Mouse (Mus musculus) myocyte (in vitro differentiated cells): Measurements from ENCODE around the gene Gm29094.

Experiments used
- CEBPB ChIP-seq: IDR thresholded peaks from 2 replicates; pipeline ENCODE4 v1.6.1; 2011; ENCODE audit warnings: mild to moderate bottlenecking, moderate library complexity; ENCODE audit not compliant: poor library complexity, insufficient read depth, severe bottlenecking
- E2F4 ChIP-seq: IDR thresholded peaks from one replicate; pipeline ENCODE4 v1.6.1; 2011; ENCODE audit warnings: mild to moderate bottlenecking, control low read depth, moderate library complexity; ENCODE audit not compliant: insufficient read depth
- MAX ChIP-seq: IDR thresholded peaks from one replicate; pipeline ENCODE4 v1.6.1; 2011; ENCODE audit warnings: low read depth, mild to moderate bottlenecking, control low read depth
- MYOD1 ChIP-seq, 3 experiments: IDR thresholded peaks; one replicate each; pipeline ENCODE4 v1.6.1; 2011; ENCODE audit warnings: control low read depth in 2 of 3, low read depth in 2 of 3, mild to moderate bottlenecking in 2 of 3, moderate library complexity in 1 of 3; ENCODE audit not compliant: insufficient read length in 2 of 3, control insufficient read depth in 1 of 3
- MYOG ChIP-seq, 3 experiments: IDR thresholded peaks; one replicate each; pipeline ENCODE4 v1.6.1; 2011; ENCODE audit warnings: control low read depth in 2 of 3, low read depth in 2 of 3, mild to moderate bottlenecking in 2 of 3; ENCODE audit not compliant: insufficient read length in 2 of 3, control insufficient read depth in 1 of 3, insufficient read depth in 1 of 3
- POLR2A ChIP-seq: IDR thresholded peaks from one replicate; pipeline ENCODE4 v1.6.1; 2011; ENCODE audit warnings: low read depth, mild to moderate bottlenecking, control low read depth, moderate library complexity; ENCODE audit not compliant: insufficient read length
- REST ChIP-seq: IDR thresholded peaks from one replicate; pipeline ENCODE4 v1.6.1; 2011; ENCODE audit warnings: mild to moderate bottlenecking, control low read depth, moderate library complexity; ENCODE audit not compliant: insufficient read depth, insufficient read length
- SRF ChIP-seq: IDR thresholded peaks from one replicate; pipeline ENCODE4 v1.6.1; 2011; ENCODE audit warnings: low read depth; ENCODE audit not compliant: control insufficient read depth, insufficient read length
- TCF12 ChIP-seq: IDR thresholded peaks from one replicate; pipeline ENCODE4 v1.6.1; 2011; ENCODE audit warnings: mild to moderate bottlenecking, control low read depth; ENCODE audit not compliant: poor library complexity, insufficient read depth, severe bottlenecking
- TCF3 ChIP-seq: IDR thresholded peaks from one replicate; pipeline ENCODE4 v1.6.1; 2011; ENCODE audit warnings: low read depth, control low read depth; ENCODE audit not compliant: insufficient read length
- USF1 ChIP-seq: IDR thresholded peaks from one replicate; pipeline ENCODE4 v1.6.1; 2011; ENCODE audit warnings: low read depth, mild to moderate bottlenecking, control low read depth, moderate library complexity

DNA sequence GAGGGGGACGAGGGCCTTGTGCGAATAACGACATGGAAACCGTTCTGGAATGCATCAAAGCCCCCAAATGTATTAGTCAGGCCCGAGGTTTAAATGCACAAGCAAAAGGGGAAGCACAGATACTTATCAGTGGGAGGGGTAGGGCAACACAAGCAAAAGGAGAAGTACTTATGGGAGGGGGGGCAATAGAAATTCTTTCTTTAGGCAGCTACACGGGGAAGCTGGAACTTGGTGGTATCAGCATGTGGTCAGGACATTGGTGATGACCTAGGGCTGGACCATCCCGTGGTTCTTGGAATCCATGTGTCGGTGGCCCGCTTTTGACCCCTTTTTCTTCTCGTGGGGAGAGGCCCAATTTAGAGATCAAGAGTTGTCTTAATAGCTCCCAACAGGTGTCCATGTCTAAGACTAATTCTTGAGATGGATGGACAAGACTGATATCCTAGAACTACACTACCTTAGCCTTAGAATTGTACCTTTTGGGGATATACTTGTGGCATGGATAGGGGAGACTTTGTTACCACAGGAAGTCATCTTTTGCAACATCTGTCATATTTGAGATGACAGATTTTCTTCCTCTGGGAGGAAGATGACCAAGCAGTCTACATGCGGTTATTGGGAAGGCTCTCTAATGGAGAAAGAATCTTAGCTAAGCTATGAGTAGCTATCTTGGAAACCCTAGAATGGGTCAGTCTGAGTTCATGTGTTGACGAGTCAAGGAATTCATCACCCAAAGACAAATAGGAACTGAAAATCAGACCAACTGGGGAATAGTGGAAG is 57.6 kb downstream of the Gm29094 start:
- TF ChIP-seq POLR2A (no peak), E2F4 (no peak), TCF3 (no peak), TCF12 (no peak), CEBPB (no peak), MYOG (IDR thresholded peaks at IDR 0.05; ENCODE audit: control insufficient read depth in 1 of 3, insufficient read depth in 1 of 3, insufficient read length in 2 of 3, low read depth in 2 of 3) (no peak), MAX (no peak), REST (no peak), USF1 (no peak), SRF (no peak), MYOD1 (IDR thresholded peaks at IDR 0.05; ENCODE audit: control insufficient read depth in 1 of 3, insufficient read length in 2 of 3, low read depth in 2 of 3) (no peak)
